Mouse (Mus musculus) brain, adult 2 months (tissue): Measurements from ENCODE around the gene Tacc2.
"Not testable (repeated sequence)": the region's sequence is repeated elsewhere in the genome, so short reads cannot be mapped to it uniquely, and the experiment has no call there.

Experiments
- DNase-seq: peaks from one replicate; pipeline ENCODE4 v3.0.0; 2011; ENCODE audit warnings: low read depth, low spot score

The Tacc2 gene

GRCm38 (mm10) chr7:130577388-130578003 is at the start of gene Tacc2:
Gene Tacc2 (plus strand): TSS chr7:130577438.
- DNase-seq: no peak

- not testable (repeated sequence) for DNase-seq
Measured at GRCm38 (mm10) chr7:130531138-130531537, 46.1 kb upstream of the Tacc2 start.

DNA sequence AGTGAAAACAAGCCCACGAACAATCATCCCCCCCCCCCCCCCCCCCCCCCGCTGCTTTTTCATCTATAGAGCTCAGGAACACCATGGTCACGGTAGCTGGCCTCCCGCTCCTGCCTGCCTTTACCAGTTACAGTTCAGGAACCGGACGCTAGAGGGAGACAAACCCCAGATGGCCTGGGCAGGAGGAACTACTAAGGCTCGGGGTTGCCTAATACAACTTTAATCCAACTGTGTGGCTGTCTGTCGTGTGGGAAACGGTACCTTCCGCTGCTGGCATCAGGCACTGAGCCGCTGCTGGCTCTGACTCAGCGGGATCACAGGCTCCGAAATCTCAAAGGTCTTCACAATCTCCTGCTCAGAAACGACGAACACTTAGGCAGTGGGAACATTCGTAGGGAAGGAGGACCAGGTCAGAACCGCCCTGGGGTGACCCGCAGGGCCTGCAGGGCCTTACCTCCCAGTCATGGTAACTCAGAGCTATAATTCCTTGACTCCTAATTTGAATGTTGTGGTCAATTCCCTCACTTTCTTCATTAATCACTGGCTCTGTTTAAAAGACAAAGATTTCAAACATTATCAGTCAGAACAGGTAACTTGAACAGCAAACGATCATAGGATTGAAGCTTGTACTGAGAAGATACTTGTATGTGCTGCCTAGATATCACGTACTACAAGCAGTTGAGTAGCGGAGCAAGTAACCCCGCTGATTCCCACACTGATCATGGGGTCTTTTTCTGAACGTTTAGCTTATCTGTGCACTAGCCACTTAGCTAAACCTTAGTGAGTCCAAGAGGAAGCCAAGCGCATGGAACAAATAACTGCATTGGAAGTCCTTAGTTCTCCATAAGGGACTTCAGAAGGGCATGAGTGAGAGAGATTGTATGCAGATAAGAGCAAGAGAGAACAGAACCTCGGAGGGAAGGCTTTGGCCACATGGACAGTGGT is 43.6 kb upstream of the Tacc2 start:
- DNase-seq: peak; percentile 93

- DNase-seq: peak; percentile 16
Measured at GRCm38 (mm10) chr7:130535174-130535573, 42.1 kb upstream of the Tacc2 start.

- DNase-seq: no peak
Measured at GRCm38 (mm10) chr7:130537068-130537467, 40.2 kb upstream of the Tacc2 start.

- DNase-seq: no peak
Measured at GRCm38 (mm10) chr7:130540176-130540575, 37.1 kb upstream of the Tacc2 start.

- DNase-seq: no peak
Measured at GRCm38 (mm10) chr7:130543181-130543580, 34.1 kb upstream of the Tacc2 start.

DNA sequence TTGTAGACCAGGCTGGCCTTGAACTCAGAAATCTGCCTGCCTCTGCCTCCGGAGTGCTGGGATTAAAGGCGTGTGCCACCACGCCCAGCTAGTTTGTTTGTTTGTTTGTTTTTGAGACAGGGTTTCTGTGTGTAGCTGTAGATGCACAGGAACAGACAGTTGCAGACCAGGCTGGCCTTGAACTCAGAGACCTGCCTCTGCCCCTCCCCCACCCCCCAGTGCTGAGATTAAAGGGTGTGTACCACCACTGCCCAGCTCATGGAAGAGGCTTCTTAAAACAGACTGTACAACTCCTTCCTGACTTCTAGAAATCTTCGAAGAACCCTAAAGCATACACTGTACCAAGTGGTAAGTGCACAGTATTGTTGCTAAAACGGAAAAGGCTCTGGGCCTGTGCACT is 31.8 kb upstream of the Tacc2 start:
- DNase-seq: no peak

GRCm38 (mm10) chr7:130545893-130546292 is 31.3 kb upstream of the Tacc2 start:
- no peak for DNase-seq

DNA sequence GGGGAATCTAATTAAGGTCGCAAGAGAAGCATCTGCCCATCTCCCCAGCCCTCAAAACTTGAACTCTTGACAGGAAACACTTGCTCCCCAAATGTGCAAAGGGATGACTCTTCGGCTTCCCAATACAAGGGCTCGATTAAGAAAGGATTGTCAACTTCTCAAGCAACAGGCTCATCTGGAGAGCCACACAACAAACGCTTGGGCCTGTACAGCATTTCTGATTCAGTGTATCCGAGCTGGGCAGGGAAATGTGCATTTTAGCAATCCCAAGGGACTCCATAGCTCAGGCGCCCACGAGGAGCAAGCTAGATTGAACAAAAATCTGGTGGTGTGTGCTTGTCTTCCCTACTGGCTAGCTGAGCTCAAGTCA is 30.8 kb upstream of the Tacc2 start:
- no peak for DNase-seq

GRCm38 (mm10) chr7:130546791-130547484 is 30.3 kb upstream of the Tacc2 start:
- peak; percentile 98 for DNase-seq

DNA sequence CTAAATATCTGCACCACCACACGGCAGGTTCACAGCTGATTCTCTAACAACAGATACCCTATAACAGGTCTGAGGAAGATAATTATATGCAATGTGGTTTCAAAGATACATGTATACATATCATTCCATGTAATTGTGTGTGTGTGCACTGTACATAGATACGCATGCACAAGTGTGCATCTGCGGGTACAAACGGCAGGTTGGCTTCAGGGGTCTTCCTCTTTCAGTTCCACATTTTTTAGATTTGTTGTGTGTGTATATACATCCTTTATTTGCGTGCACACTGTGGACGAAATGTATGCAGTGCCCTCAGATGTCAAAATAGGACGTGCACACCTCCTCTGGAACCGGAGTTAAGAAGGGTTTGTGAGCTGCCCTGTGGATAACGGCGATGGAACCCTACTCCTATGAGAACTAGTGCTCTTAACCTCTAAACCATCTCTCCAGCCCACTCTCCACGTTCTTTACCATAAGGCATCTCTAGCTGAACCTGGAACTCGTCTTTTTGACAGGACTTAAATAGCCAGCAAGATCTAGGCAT is 29.5 kb upstream of the Tacc2 start:
- no peak for DNase-seq

GRCm38 (mm10) chr7:130552780-130553179 is 24.5 kb upstream of the Tacc2 start:
- DNase-seq: peak; percentile 90

DNA sequence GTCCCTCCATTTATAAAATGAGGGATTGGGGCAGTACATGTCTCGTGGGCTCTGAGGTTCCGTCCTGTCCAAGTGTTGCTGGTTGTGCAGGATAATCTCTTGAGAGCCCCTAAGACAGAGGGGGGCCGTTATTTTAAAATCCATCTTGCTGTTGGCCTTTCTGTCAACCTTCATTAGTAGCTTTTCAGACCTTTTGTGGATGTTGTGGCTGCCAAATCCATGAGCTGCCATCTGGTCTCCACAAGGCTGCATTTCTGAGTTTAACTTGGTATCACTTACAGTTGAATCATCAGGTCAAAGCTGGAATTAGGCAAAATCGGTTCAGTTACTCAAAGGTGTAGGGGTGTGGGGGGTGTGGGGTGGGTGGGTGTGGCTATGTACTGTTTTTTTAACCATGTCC is 23.9 kb upstream of the Tacc2 start:
- DNase-seq: peak; percentile 90

GRCm38 (mm10) chr7:130555597-130555996 is 21.6 kb upstream of the Tacc2 start:
- peak; percentile 66 for DNase-seq

- no peak for DNase-seq
Measured at GRCm38 (mm10) chr7:130558592-130558991, 18.6 kb upstream of the Tacc2 start.

- peak; percentile 42 for DNase-seq
Measured at GRCm38 (mm10) chr7:130560933-130561332, 16.3 kb upstream of the Tacc2 start.

- no peak for DNase-seq
Measured at GRCm38 (mm10) chr7:130563276-130563675, 14.0 kb upstream of the Tacc2 start.

GRCm38 (mm10) chr7:130563880-130564279 is 13.4 kb upstream of the Tacc2 start:
- no peak for DNase-seq

DNA sequence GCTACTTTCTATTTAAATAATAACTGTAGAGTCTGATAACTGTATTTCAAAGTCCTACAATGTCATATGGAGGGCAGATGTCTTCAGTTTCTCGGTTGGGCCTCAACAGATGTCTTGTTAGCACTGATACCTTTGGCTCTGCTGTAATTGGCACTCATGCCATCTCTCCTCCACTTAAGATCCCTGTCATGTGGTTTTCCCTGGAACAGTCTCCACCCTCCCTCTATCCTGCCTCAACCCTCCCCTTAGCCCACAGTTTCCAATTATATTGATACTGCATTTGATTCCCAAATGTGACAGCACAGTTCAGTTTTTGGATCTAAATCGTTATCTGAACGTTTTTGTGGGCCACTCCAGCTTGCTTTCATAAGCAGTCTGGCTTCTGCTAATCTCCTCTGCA is 12.6 kb upstream of the Tacc2 start:
- peak; percentile 50 for DNase-seq

- no peak for DNase-seq
Measured at GRCm38 (mm10) chr7:130568783-130569436, 8.3 kb upstream of the Tacc2 start.

- DNase-seq: no peak
Measured at GRCm38 (mm10) chr7:130570472-130570871, 6.8 kb upstream of the Tacc2 start.
